Mouse (Mus musculus): Measurements from ENCODE around the gene Gpc2.

DNA sequence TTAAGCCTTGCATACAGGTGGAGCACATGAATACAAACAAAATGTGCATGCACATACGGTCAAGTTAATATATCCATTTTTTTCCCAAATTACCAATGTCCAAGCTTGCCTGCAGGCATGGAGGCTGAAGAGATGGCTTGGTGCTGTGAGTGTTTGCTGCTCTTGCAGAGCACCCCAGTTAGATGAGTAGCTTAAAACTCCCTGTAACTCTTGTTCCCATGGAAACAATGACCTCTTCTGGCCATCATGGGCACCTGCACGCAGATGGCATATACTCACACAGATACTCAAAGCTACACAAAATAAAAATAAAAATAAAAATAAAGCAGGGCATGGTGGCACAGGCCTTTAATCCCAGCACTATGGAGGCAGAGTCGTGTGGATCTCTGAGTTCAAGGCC is 26.7 kb downstream of the Gpc2 start:
- TF ChIP-seq CTCF (conservative IDR thresholded peaks at IDR 0.05; ENCODE audit: insufficient read depth, insufficient read length, low read depth, low read length) (no peak), POLR2A (IDR thresholded peaks at IDR 0.05; ENCODE audit: low read depth, low read length) (no peak)

Data from kidney, adult 2 months (tissue).